Mouse (Mus musculus) cerebellum, postnatal 14 days (tissue): ENCODE results near the gene Sostdc1.
A peak's percentile ranks its signal among the peaks of the same experiment; 100 is the strongest.

Experiments used
- DNase-seq, 2 experiments: peaks; one replicate each; pipeline ENCODE4 v3.0.0; 2021; ENCODE audit warnings: mixed read lengths in 2 of 2

Sostdc1 gene

DNA sequence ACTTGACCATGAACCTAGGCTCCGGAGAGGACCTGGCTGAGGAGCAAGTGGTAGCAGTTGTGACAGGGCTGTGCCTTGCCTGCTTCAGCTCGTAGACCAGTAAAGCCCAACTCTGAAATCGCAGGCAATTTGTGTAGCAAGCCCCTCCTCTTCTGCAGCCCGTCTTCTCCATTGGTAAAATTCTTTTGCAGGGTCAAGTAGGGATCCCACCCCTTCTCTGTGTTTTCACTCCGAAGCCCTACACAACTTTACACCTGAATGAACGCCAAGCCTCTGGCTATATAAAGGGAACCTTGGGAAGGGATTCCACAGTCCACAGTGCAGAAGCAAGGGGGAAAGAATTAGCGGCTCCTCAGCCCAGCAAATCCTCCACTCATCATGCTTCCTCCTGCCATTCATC, at the start of gene Sostdc1:
Gene Sostdc1, plus strand, starts transcription at position 224 of the 400 bp plus-strand sequence.
- no peak for DNase-seq

DNA sequence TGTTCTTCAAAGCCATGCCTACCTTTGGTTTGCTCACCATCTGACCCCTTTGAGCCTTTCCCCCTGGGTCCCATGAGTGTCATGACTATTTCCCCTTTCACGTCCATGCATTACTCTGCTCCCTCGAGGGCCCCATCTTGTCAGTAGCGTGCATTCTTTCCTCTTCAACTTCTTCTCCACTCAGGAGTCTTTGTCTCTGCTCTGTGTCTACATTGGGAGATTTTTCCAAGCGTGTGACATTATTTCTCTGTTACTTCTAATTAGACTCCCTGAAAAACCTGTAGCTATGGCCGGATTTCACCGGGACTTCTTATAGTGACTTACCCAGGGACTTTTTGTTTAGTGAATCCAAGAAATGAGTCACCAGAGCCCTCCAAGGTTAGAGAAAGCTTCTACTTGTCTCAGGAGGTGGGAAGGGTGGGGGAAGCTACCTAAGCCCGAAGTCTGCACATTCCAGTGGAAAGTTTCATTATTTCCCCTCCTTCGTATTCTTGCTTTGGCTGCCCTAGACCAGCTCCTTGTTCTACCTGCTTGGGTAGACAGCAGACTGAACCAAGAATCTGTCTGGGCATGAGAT, 46.2 kb upstream of the Sostdc1 start:
- no peak for DNase-seq

DNA sequence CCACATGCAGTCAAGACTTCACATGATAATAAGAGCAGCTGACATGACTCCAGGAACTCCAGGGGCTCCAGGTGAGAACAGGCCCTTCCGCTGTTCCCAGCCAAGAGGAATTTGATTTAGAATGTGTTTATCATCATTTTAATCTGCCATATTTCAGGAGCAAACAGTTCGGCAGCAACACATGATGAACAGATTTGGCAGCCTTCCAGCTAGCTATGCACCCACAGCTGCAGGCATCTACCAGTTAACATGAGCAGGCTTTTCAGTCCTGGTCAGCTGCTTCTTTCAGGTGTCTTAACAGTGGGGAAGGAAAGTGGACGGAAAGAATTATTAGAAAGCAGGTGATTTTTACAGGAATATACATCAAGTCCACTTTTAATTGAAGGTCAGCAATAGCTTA, 39.1 kb upstream of the Sostdc1 start:
- DNase-seq: peak in 1 of 2 experiments; percentile 19

DNA sequence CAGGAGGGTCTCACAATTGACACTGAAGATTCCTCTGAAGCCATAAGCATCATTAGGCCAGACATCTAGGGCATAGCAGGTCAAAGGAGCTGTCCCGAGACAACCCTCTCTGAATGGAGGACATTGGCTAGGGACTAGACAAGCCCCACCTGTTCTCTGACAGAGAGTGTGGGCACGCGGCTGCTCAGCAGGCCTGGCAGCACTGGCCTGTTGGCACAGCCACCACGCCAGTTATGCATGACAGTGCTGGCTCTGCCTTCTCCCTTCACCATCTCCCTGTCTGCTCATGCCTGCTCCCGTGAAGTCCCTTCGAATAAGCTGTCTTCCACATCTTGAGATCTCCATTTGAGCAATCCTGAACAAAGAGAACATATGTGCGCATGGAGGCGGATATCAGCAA, 24.3 kb upstream of the Sostdc1 start:
- DNase-seq: peak; percentile 91 to 95

DNA sequence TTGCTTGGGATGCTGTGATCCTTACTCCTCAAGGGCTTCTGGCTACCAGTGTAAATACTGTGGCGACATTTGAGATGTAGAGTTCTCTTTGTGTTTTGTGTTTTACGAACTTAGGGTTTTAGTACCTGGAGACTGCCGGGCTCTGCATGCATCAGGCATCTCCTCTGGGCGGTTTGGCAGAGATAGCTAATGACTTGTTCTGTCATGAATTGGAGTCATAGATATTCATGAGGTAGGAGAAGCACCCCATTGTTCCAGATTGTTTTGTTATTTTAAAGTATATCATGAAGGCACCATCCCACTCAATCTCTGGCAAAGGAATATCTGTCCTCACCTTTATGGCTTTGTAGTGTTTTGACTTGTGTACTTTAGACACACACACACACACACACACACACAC, 23.5 kb upstream of the Sostdc1 start:
- DNase-seq: no peak

DNA sequence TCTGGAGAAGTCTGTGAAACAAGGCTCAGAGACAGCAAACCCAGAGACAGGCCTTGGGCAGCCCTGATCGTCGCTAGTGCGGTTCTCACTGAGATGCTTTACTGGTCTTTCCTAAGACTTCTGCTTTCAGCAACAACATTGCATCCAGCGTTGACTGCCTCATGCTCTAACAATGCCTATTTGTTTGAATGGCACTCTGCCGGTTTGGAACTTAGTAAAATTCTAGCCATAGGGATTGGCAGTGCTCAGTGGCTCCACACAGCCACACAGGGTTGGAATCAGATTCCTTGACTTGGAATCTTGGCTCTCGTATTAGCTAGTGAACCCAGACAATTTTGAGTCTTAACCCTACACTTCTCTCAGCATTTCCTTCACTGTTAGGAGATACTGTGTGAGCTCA, 22.6 kb upstream of the Sostdc1 start:
- peak in 1 of 2 experiments; percentile 28 for DNase-seq

DNA sequence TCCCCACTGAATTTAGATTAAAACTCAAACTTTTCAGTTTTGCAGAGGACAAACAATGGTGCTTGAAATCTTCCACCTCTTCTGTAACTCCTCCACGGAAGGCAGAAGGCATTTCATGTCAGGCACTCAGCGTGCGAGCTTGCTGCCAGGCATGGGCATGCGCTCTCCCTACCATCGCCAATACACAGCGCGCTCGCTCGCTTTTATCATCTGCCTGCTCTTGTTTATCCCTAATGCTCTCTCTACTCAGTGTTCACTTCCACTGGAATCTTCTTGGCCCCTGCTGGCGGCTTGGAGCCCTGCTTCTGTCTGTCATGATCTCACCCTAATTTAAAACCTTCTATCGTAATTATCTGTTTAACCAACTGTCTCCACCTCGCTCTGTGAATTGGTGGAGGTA, 11.6 kb upstream of the Sostdc1 start:
- DNase-seq: peak; percentile 69 to 73

DNA sequence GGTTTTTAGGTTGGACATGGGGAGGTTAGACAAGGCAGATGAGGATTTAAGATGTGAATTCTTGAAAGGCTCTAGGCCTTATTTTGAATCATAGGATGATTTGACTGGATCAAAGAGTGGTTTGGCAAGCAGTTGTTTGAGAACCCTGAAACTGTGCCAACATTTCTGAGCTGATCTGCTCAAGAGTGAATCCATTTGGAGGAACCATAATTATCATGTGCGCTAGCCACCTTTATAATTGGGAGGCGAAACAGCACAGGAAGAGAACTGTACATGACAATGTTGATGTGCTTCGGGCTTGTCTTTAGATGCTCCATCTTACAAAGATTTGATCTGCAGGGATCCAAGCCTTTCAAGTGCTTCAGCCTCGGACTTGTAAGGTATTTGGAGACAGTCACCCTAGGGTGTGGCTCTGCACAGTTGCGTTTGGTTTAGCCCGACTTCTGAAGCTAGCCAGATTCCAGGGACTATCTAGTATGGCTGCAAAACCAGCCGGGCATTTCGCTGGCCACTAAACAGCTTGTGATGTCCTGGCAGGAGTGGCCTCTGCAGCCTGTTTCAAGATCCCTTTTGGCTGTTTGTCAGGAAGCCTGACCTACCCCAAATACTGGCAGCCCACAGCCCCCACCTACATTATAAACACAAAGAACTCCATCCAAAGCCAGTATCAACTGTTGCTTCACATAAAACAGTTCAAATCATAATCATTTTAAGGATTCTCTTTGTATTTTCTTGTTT, 10.9 kb upstream of the Sostdc1 start:
- DNase-seq: peak; percentile 43 to 52

DNA sequence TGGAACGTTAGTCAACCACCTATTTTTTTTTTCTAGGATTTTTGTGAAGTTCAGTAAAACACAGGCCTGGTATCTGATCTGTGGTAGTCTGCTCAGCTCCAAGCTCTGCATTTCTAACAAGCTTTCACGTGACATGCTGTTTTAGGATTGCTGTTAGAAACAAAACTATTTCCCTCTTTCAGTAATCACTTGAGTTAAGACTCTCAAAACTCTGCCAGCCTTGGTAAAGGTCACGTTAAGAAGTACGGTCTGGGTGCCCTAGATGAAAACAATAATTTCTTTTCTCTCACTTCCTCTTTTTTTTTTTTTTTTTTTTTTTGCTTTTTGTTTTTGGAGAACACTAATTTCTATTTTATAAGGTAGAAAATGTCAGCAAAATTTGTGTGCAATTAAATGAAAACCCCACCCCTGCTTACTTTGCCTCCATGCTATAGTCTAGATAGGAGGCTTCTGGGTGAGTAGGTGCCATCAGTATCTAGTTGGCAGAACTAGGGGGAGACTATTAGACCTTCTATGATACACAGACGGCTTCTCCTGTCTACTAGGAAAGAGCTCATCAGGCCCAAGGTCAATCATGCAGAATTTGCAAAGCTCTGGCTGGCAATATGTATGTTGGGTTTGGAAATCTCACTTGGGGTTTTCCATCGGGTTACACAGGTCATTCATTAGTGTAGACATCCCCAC, 5.1 kb upstream of the Sostdc1 start:
- no peak for DNase-seq

DNA sequence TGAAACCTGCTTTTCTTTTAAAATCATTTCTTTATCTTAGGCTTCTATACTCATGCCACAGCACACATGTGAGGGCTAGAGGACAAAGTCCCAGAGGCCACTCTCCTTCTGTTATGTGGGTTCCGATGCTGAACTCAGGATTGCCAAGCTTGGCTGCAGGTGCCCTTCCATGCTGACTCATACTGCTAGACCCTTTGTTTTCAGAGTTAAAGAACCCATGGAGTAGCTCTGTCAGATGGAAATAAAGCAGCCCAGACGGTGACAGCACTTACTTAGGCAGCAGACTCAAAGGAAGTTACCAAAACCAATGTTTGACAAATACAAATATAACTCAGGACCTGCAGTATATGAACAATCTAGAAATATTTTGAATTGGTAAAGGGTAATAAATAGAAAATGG, 924 bp upstream of the Sostdc1 start:
- DNase-seq: no peak

DNA sequence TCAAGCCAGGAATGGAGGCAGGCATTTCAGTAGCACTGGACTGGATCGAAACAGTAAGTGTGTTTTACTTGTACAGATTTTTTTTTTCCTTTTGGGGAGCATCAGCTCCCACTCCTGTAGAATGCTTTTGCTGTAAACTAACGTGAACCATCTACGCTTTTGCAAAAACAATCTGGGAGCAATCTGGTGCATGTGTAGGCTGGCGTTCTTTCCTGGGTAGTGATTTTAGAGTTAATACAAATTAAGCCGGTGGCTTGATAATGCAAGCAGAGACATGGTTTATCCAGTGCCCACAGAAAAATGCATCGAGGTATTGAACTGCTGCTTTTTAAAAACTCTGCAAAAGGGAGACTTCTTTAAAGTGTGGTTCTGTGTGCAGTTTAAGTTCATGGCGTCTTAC, 507 bp downstream of the Sostdc1 start:
- DNase-seq: no peak

DNA sequence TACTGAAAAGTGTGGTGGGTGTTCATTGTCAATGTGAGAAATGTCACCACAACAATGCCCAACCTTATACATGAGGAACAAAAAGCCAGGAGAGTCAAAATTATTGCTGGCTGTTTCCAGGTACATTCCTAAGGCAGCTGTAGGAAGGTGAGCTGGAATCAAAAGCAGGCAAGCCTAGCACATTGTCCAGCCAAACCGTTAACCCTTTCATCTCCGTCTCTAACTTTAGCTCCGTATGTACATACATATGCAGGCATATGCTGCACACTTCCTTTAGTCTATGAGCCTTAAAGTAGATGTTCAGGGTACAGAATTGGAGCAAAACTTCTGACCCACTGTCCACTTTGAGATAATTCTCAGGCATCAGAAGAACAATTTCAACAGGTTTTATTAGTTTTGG, 1.6 kb downstream of the Sostdc1 start:
- DNase-seq: no peak

DNA sequence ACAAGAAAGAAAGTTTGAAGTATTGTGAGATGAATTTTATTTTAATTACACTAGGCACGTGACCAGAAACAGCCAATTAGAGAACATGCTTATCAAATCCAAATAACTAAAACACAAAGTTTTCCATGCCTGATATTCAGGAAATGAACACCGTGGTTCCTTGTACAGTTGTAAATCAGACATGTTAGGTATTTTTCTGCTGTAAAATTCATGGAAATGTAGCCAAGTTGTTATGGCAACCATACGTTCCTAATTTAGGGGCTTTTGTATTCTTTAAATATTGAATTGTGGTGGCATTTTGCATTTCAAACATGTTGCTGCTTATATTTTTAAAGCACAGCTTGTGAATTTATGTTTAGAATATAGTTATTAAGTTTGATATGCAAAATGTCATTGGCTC, 2.1 kb downstream of the Sostdc1 start:
- DNase-seq: no peak

DNA sequence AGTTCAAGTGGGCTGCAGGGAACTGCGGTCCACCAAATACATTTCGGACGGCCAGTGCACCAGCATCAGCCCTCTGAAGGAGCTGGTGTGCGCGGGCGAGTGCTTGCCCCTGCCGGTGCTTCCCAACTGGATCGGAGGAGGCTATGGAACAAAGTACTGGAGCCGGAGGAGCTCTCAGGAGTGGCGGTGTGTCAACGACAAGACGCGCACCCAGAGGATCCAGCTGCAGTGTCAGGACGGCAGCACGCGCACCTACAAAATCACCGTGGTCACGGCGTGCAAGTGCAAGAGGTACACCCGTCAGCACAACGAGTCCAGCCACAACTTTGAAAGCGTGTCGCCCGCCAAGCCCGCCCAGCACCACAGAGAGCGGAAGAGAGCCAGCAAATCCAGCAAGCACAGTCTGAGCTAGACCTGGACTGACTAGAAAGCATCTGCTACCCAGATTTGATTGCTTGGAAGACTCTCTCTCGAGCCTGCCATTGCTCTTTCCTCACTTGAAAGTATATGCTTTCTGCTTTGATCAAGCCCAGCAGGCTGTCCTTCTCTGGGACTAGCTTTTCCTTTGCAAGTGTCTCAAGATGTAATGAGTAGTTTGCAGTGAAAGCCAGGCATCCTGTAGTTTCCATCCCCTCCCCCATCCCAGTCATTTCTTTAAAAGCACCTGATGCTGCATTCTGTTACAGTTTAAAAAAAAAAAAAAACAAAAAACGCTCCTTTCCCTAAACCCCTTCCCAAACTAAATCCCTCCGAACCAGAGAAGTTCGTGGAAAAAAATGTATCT, 3.3 kb downstream of the Sostdc1 start:
- peak; percentile 74 to 82 for DNase-seq

DNA sequence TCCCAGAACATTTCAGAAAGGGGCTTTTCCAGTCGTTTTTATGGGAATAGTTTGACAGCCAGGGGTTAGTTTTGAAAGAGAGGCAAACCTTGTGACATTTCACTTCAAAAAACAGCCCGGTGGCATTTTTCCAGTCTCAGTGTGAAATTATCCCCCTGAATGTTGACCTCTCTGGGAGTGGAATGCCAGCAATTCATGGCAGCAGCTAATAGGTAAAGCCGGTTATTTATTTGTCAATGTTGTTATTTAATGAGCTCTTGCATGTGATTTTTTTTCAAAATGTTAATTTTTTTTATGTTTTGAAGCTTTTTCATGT, 3.8 kb downstream of the Sostdc1 start:
- no peak for DNase-seq

DNA sequence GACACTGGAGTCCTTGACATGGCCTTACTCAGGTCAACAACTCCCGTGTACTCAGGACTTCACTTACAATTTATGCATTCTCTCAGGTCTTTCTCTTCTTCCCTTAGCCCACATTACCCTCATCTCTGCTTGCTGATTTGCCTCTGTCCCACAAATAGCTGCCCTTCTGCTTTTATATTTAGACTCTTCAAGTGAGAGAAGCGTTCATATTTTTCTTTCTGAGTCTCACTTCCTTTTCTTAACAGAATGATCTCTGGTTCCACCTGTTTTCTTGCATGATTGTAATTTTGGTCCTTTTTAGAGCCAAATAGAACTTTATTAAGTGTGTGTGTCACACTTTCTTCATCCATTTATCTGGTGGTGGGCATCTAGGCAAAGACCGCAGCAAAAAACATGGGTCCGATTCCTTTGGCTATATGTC, 12.2 kb downstream of the Sostdc1 start:
- DNase-seq: no peak

DNA sequence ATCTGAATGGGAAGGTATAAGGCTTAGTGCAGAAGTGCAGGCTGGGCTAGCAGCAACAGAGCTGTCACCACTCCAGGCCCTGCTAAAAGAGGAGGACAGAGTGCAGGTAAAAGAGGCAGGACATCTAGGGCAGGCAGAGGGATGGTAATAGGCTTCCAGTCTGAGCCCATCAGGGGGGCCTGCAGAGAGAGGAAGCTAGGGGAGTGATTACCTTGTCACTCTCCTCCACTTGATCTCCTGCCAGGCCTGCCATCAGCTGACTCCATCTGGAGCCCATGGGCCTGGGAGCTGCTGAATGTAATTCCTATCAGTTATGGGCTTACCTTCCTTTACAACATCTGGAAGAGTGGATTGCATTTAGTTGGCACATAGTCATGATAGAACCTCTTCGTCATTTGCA, 18.7 kb downstream of the Sostdc1 start:
- DNase-seq: peak in 1 of 2 experiments; percentile 46

DNA sequence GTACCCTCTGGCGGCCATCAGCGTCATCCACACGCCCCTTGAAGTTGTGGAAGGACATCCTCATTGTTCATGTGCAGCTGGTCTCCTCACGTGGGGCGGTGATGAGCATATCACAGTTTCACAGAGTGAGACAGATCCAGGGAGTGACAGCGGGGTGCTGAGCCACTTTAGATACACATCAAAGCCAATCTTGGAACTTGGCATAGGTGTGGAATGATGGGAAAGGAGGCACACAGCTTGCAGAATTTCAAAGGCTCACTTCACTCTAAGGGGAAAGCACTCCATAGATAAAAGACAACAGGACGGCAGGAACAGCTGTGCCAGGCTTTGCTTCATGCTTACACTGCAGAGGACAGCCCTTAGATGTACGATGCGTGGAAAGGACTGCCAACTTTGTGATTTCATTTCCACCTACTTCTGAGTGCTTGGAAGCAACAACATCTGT, 19.9 kb downstream of the Sostdc1 start:
- DNase-seq: no peak

DNA sequence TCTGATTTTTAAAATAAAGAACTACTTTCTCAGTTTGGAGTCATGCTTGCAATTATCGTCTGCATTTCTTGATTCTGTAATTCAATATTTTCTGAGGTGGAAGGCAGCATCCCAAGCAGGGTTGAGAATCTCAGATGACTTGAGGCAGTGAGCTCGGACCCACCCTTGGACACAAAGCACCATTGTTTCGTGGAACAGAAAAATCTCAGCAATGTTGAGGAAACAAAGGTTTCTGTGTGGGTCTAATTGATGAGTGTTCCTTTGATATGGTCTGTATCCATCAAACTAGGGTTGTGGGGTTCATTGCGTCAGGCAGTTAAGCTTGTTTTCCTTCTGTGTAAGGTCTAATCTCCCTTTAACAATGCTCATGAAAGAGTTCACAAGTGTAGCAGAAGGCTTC, 30.2 kb downstream of the Sostdc1 start:
- DNase-seq: no peak

DNA sequence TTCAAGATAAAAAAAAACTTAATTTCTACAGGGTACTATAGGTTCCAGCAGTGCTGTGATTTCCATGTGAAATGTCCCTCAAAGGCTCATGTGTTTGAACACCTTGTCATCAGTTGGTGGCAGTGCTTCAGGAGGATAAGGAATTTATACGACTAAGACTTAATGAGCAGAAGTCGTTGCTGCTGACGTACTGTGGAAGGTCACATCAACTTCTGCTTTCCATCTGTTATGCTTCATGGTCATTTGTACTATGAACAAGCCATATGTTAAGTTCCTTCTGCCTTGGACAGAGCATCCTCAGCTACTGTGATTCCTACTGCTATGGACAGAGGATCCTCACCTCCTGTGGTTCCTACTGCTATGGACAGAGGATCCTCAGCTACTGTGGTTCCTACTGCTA, 46.1 kb downstream of the Sostdc1 start:
- no peak for DNase-seq

DNA sequence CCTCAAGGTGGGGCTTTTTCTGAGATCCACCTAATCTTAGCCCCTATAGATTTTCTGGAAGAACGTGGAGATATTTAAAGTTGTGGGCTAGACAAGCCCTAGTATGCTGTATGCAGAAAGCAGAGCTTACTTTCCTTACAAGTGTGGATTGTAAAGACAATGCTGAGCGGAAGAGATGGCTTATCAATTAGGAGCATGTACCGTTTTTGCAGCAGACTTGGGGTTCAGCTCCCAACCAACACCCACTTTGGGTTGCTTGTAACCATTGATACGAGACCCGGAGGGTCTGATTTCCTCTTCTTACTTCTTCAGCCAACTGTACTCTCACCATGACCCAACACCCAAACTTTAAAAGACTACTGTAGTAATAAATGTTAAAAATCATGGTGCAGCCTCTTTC, 46.8 kb downstream of the Sostdc1 start:
- no peak for DNase-seq

DNA sequence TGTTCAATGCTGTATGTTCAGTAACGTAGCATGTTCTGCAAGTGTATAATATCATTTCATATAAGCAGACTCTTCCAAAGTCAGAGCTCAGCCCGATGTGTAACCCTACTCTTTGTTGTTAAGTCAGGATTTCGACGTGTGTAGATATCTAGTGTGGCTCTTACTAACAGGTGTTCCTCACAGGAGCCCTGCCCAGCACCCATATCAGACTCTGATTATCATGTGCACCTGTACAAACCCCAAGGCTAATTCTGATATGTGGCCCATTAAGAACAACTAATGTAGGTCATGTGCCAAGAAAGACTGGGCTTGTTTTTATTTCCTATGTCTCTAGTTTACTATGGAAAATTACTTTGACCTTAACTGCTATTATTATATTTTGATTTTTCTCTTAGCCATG, 50.1 kb downstream of the Sostdc1 start:
- DNase-seq: no peak
